Mouse (Mus musculus) mouse trophoblast stem cell (cell line): Measurements from ENCODE around the gene Nemf.
"Not testable (repeated sequence)": the region's sequence is repeated elsewhere in the genome, so short reads cannot be mapped to it uniquely, and the experiment has no call there.

Experiments used
- in situ Hi-C, 2 experiments: fragments of 300-500 bp; cut with MseI, MboI; formaldehyde crosslinking; loops; 2 replicates in 1 of 2; 3 replicates in 1 of 2; pipeline ENCODE4 v1.15.1; 2025

Nemf gene

GRCm38 (mm10) chr12:69373850-69374766 lies 17.1 kb upstream of the Nemf start:
- in situ Hi-C loops, result loop anchor here in 1 of 2 experiments (10.0 kb wide), 1 partner anchor 191 kb away; no protein-coding TSS in a partner anchor

- in situ Hi-C loops, result loop anchor here in 1 of 2 experiments (10.0 kb wide), 1 partner anchor 192 kb away; no protein-coding TSS in a partner anchor
Observed at GRCm38 (mm10) chr12:69372731-69373331, 15.9 kb upstream of the Nemf start.

- in situ Hi-C loops, result loop anchor here in 1 of 2 experiments (10.0 kb wide), 1 partner anchor 193 kb away; no protein-coding TSS in a partner anchor
Observed at GRCm38 (mm10) chr12:69371854-69372671, 15.1 kb upstream of the Nemf start, which contains the start of the genes Arf6 and Gm9887. Gene Arf6 (plus strand): TSS chr12:69372150. Gene Gm9887 (minus strand): TSS chr12:69372458.

- in situ Hi-C loops, result loop anchor here in 1 of 2 experiments (10.0 kb wide), 1 partner anchor 193 kb away; no protein-coding TSS in a partner anchor
Observed at GRCm38 (mm10) chr12:69371421-69371853, 14.5 kb upstream of the Nemf start.

- in situ Hi-C loops, result loop anchor here in 1 of 2 experiments (10.0 kb wide), 1 partner anchor 194 kb away; no protein-coding TSS in a partner anchor
Observed at GRCm38 (mm10) chr12:69370936-69371335, 14.0 kb upstream of the Nemf start.

GRCm38 (mm10) chr12:69367557-69367956 lies 10.6 kb upstream of the Nemf start:
- in situ Hi-C loops, result no loop called here

- in situ Hi-C loops, result no loop called here
Observed at GRCm38 (mm10) chr12:69366424-69366823, 9.5 kb upstream of the Nemf start.

GRCm38 (mm10) chr12:69365757-69366156 lies 8.8 kb upstream of the Nemf start:
- in situ Hi-C loops, result no loop called here

- in situ Hi-C loops, result no loop called here
Observed at GRCm38 (mm10) chr12:69363899-69364762, 7.2 kb upstream of the Nemf start.

GRCm38 (mm10) chr12:69363110-69363509 lies 6.1 kb upstream of the Nemf start:
- in situ Hi-C loops, result not testable (repeated sequence)

GRCm38 (mm10) chr12:69362388-69362787 lies 5.4 kb upstream of the Nemf start:
- in situ Hi-C loops, result no loop called here

- in situ Hi-C loops, result no loop called here
Observed at GRCm38 (mm10) chr12:69361919-69362318, 5.0 kb upstream of the Nemf start.

- in situ Hi-C loops, result not testable (repeated sequence)
Observed at GRCm38 (mm10) chr12:69360997-69361899, 4.3 kb upstream of the Nemf start.

GRCm38 (mm10) chr12:69360655-69360996 lies 3.7 kb upstream of the Nemf start:
- in situ Hi-C loops, result no loop called here

GRCm38 (mm10) chr12:69357300-69357646 lies 308 bp upstream of the Nemf start:
- in situ Hi-C loops, result no loop called here

- in situ Hi-C loops, result no loop called here
Observed at GRCm38 (mm10) chr12:69351685-69352084, 5.3 kb downstream of the Nemf start.

GRCm38 (mm10) chr12:69349928-69350327 lies 7.0 kb downstream of the Nemf start:
- in situ Hi-C loops, result no loop called here

GRCm38 (mm10) chr12:69333547-69333946 lies 23.4 kb downstream of the Nemf start:
- in situ Hi-C loops, result no loop called here

GRCm38 (mm10) chr12:69332147-69332546 lies 24.8 kb downstream of the Nemf start:
- in situ Hi-C loops, result no loop called here

GRCm38 (mm10) chr12:69331187-69331586 lies 25.8 kb downstream of the Nemf start:
- in situ Hi-C loops, result no loop called here
